Mouse (Mus musculus): ENCODE results near the gene Prkcb.
A peak's percentile ranks its signal among the peaks of the same experiment; 100 is the strongest.

Prkcb gene

DNA sequence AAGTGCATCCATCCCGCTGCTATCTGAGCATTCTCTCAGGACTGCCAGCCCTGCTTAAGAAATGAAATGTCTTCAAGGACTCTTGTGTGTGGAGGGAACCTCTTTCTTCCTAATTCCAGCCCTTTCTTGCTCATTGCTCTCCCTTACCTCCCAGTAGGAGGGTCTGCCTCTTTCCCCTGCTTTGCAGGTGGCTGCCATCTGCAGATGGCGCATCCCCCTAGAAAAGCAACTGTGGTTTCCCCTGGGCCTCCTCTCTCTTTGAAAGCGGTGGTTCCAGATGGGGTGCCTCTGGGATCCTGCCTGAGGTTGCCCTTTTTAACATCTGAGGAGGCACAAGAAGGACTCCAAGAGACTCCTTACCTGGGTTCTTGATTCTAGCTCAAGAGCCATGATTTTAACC, 2.2 kb downstream of the Prkcb start:
- DNase-seq: no peak

DNA sequence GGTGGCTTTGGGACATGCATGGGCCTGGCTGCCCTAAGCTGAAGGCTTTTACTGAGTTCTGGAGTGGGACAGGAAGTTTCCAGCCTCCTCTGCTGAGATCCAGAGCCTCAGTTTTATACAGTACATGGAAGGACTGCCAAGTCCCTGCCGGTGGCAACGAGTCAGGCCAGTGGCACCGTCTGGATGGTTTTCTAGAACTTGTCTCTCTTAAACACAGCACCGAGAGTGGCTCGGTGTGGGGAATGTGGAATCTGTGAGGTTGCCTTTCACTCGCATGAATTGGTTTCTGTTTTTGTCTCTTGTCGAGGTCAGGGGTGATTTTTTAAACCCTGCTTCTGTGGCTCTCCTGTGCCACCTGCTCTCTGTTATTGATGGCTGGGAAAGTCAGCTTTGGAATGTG, 3.6 kb downstream of the Prkcb start:
- no peak for DNase-seq

DNA sequence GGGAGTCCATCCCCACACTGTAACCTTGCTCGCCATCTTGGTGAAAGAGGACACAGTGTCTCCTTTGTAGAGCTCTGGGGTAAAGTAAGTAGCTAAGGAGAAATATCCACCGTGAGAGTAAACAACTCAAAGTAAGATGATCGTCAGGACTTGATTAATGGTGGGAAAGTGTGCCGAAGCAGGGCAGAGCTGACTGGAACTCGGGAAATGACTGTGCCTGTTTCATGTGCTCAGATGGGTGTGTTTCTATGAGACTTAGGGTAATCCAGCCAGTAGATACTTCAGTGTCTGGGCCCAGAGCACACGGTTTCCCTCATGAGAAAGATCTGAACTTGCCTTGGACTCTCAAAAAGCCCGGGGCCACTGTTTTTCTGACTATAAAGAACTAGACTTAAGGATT, 5.6 kb downstream of the Prkcb start:
- no peak for DNase-seq

DNA sequence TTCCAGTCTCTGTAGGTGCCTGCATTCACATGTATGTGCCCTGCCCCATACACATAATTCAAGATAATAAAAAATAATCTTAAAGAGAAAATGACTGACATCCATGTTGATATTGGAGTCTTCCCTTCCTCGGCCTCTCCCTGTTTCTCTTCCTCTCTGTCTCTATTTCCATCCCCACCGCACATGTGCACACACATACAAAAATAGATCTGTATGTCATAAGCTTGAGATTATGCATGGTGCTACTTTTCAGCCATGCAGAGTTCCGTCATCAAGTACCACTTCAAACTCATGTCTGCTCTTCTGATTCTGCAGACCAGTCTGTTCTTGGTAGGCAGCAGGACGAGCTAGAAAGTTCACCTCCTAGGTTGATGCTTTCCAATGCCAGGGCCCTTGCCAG, 6.8 kb downstream of the Prkcb start:
- DNase-seq: no peak

DNA sequence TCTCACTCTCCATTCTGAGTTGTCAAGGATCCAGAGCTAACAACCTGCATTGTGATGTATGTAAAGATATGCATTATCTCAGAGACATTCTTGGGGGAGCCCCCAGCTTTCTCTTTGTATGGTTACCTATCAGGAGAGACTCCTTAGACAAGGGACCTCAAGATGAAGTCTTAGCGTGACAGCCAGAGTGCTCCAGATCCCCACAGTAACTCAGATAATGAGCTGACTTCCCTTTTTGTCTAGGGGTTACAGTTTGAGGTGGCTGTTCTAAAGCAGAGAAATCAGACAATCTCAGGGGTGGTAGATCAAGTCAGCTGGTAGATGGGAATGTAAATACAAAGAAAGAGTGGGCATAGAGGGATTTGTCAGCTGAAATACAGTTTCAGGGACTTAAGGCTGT, 7.8 kb downstream of the Prkcb start:
- DNase-seq: no peak

DNA sequence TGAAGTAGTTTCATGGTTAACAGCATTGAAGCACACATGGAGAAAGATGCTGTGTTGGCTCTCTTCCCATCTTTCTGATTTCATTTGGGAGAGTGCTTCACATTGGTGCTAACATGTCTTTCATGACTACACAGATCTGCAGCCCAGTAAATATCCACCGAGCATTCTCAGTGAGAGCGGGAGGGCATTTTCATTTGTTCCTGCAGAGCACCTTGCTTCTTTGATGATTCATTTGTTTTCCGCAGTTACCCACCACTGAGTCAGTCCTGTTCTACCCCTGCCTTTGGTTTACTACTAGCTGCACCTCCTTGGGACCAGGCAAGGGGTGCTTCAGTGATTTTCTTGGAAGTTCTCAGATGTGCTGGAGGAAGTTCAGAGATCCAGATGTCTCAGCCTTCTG, 8.3 kb downstream of the Prkcb start:
- DNase-seq: no peak

DNA sequence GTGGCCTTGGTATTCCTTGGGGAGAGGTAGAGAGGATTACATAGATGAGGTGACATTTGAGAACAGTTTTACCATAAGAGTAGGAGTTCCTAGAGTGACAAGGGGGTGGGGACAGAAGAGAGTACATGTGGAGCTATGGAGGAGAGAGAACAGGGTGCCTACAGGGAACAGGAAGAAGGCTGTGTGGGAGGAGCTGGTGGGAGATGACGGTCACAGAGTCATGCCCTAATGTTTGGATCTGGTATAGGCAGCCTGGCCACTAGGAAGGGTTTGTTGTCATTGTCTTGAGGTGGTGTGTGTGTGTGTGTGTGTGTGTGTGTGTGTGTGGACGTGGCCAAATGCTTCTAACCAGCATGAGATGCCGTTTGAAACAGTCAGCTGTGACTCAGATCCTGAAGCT, 9.1 kb downstream of the Prkcb start:
- no peak for DNase-seq

DNA sequence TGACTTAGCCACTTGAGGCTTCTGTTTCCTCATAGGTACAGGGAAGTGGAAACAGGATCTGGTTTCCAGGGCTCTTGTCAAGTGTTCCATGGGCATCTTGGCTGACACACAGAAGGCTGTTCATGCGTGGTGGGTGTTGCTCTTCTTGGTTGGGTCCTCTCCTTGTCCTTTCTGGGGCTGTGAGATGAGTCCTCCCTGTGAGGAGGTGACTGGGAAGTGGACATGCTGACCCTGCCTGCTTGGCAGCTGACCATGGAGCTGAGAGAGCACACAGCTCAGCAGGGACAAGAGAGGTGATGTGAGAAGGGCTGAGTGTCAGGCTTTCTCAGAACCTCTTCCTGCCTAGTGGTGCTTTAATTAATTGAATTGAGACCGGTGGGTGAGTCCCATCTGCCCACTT, 10.2 kb downstream of the Prkcb start:
- DNase-seq: no peak

DNA sequence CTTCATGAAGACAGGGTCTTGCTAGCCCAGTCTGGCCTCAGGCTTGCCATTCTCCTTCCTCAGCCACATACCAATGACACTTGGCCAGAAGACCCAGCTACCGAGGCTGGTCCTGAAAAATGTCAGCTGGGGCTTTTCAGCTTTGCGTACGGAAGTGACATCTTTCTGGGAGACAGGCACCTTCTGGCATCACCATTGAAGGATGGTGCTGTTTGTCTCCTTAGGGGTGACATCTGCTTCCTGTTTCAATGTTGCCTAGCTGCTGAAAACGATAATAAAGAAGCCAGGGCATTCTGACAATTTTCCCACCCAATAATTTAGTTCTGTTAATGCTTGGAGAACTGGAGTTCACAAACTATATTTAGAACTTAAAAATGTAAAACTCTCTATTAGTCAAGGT, 12.0 kb downstream of the Prkcb start:
- no peak for DNase-seq

DNA sequence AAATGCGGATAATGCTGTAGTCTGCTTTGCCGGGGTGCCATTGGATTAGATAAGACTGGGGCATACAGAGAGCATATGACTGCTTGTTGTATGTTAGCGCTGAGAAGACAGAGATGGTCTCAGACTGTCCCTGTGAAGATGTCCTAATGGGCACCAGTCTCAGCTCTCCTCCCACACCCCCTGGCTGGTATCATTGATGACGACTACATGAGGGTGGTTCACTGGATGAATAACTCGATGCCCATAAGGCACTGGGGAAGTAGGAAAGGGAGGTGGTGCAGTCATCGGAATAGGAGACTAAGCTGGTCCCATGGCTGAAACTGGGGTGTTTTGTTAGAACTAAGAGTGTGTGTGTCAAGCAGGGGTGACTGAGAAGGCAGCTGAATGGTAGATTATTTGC, 14.0 kb downstream of the Prkcb start:
- DNase-seq: no peak

DNA sequence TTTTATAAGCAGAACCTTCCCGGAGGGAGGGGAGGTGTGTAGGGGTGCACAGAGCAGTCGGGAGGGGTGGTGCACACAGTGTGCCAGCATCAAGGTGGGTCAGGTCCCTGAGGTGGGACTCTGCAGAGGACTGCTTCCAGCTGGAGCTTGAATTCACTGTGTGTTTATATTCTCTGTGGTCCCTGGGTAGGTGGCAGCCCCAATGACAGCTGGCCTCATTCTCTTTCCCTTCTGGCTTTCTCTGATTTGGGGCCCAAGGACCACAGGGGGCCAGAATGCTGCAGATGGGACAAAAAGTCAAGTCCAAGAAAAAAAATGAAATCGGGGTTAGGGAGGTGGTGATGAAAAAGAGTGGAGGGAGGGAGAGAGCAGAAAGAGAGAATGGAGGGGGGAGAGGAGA, 15.4 kb downstream of the Prkcb start:
- DNase-seq: no peak

DNA sequence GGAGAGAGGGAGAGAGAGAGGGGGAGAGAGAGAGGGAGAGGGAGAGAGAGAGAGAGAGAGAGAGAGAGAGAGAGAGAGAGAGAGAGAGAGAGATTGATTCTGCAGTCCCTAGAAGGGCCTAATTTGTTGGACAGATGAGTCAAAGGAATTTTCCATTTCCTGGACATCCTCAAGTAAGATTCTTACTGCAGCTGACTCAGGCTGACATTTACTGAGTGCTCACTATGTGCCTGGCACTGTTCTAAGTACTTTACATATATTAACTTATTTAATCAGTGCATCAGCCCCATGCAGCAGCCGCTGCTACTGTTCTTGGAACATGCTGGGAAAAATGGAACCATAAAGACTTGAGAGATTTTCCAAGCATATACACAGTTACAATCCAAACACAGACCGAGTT, 16.0 kb downstream of the Prkcb start:
- DNase-seq: no peak

DNA sequence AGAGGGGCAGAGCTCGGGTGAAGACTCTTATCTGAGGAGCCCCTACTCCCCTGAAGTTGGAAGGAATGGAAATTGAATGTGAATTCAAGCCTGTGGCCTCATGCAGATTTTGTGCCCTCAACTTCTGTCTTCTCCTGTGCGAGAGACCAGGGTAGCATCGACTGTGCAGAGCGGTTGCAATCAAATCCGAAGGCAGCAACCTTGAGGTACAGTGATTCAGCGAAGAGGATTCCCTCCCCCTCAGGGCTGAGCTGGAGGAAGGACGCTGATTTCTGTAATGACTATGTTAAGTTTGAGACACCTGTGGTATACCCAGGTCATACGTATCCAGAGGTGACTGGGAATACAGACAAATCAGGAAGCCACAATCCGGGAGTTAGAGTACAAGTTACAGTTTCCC, 18.7 kb downstream of the Prkcb start:
- DNase-seq: no peak

DNA sequence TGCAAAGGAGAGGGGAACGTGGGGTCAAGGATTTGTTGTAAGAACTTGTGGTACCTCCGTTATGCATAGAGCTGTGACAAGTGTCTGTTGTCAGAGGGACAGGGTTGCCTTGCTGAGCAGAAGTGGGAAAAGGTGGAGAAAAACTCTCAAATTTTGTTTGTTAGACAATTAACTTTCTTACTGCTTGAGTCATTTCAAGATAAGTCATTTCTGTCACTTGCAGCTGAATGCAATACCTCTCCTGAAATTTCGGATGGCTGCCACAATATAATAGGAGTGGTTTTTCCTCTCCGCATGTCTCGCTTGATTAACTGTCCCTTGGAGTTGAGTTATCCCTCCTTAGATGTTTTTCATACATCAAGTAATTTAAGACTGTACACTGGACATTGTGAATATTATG, 20.1 kb downstream of the Prkcb start:
- no peak for DNase-seq

DNA sequence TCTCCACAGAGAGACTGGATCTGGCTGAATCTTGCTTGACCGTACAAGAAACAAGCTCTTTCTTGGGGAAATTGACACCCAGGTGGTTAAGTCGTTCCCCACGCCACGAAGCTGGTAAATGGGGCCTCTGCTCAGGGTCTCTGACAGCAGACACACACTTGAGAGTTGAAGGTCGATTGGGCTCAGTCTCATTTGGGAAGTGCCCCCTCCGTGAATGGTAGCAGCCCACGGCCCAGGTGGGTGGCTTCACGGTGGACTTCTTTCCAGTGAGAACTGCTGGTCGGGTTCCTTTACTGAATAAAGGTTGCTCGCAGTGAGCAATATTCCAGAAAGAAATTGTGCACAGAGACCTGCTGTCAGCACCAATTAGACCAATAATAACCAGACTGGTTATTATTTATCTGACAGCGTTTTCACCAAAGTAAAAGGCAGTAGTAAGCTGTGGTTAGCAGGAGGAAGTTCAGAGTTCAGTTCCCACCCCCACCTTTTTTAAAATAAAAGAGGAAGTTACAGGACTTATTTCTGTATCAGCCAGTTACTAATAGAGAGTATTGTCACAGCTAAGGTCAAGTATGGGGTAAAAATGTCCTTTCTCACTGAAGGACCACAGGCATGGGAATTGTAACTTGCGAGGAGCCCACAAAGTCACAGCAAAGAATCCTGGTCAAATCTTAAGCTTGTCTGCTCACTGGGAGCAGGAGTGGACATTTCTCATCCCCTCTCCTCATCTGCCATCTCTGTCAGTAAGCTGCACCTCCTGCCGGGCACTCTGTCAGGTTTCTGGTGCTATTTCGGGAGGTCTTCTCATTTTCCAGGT, 21.6 kb downstream of the Prkcb start:
- peak; percentile 28 to 49 for DNase-seq

DNA sequence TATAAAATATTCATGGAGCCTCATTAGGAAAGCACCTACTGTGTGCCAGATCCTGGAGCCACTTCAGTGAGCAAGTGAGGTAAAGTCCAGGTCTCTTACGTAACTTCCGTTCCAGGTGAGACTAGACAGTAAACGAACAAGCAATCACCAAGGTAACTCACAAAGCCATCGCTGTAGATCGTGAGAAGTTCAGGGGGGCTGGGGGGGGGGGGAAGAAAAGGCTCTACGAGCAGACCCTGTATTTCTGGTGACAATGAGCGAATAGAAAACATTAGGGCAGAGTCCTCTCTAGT, 22.1 kb downstream of the Prkcb start:
- no peak for DNase-seq

DNA sequence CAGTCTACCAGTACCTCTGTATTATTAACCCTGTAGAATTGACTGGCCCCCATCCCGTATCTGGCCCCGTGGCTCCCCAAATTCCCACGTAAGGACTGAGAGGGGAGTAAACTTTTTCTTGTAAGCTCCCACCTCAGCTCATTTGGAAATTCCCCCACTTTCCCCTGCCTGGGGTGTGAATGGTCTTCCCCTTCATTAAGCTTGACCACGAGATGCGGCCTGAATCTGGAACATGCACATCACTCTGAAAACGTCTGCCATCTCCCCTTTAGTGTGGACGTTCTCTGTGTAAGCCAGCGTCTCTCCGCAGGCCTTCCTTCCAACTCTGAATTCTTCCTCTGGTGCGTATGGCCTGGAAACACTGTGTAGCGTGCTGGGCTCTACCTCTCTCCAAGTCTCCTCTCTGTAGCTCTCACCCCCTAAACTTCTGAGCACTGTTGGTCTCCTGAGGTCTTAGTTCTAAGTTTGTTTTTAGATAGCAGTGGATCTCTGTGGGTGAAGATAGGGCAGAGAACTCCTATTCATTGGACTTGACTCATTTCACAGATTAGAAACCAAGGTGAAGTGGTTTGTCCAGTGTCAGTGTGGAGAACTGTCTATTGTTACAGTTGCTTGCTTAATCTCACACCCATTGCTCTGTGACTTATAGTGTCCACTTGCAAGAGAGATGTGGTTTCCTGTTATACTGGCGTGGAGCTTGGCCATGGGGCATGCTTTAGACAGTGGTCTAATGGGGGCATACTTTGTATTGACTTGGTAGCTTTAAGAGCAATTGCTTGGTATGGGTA, 25.3 kb downstream of the Prkcb start:
- DNase-seq: no peak

DNA sequence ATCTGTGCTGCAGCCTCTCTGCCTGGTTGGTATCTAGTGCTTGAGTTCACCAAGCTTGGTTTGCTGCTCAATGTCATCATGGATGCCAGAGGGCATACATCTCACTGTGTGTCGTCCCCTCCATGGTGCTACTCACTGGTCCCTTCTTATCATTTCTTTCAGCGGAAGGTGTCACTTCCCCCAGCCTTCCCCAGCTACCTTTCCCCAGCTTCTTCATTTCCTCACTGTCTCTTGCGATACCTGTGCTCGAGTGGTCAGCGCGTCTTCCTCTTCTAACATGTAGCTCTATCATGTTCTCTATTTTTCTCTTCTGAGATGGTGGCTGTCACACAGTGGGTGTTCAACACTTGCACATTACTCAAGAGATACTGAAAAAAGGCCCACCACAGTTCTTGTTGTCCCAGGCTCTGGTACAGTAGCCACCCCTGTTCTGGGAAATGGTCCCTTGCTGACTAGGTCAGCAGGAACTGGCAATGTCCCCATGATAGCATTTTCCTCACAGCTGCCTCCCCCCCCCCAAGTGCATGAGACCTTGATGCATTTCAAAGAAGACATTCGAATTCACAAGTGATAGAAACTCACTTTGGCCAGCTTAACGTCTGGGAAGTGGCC, 27.3 kb downstream of the Prkcb start:
- DNase-seq: peak; percentile 43 to 46

DNA sequence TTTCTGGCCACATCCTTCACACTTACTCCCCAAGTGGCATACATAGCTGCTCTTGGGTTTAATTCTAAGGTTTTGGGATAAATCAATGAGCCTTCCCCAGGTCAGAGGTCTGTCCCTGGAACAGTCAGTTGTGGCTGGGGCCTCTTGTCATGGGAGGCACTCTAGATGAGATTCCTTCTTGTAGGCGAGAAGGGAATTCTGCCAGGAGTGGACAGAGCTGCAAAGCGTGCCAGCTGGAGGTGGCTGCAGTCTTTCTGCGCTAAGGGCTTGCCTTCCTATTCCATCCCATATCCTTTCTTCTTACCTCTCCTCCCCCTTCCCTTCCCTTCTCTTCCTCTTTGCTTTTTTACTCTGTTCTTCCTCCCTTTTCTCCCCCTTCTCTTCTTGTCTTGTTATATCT, 28.1 kb downstream of the Prkcb start:
- no peak for DNase-seq

DNA sequence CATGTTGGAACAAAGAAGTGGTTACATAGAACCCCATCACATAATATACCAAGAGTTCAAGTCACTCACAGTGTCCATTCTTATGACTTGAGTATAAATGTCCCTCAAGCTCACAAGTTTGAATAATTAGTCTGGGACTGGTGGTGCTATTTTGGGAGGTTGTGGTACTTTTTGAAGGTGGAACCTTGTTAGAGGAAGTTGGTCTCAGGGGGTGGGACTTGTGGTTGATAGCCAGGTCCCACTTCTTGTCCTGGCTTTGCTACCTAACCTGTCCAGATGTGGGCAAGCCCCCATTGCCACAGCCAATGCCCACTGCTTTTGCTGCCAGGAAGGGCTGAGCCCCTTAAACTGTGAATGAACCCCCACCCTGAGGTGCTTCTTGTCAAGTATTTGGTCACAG, 28.9 kb downstream of the Prkcb start:
- peak; percentile 38 to 54 for DNase-seq

DNA sequence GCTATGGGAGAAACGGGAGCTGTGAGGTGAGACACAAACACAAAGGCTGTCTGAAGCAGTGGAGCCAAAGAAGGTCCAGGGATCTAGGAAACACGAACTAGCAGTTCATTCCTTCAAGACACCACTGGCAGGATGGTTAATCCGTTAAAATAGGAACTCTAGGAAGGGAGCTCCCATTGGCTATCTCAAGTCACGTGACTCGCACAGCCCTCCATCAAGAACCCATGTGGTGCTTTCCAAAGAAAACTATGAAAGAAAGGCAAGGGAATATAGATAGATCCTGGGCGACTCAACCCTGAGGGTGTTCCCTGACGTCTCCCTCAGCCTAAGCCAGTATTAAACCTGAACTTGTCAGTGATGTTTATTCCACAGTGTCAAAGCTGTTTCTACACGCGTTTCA, 31.0 kb downstream of the Prkcb start:
- no peak for DNase-seq

DNA sequence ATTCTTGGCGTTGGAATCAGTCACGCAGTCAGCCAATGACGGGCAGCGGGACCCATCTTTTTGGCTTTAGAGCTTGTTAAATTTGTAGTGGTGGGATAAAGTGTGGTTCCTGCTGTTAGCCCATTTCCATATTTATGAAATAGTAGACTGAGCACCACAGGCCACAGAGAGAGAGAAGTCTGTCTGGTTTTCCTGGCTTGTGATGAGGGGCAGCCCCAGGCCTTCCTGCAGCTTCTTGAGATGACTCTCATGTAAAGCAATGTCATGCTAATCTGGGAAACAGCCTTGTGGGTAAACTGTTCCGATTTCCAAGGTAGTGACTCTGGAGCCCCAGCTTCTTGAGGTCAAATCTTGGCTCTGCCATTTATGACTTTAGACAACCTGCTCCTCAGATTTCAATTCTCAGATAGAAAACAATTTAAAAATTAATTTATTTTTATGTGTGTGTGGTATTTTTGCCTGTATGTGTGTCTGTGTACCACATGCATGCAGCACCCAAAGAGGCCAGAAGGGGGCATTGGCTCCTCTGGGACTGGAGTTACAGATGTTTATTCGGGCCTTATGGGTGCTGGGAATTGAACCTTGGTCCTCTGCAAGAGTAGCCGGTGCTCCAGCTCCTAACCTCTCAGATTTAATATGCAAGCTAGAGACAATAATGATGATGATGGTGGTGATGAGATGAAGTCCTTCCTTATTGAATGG, 32.4 kb downstream of the Prkcb start:
- no peak for DNase-seq

DNA sequence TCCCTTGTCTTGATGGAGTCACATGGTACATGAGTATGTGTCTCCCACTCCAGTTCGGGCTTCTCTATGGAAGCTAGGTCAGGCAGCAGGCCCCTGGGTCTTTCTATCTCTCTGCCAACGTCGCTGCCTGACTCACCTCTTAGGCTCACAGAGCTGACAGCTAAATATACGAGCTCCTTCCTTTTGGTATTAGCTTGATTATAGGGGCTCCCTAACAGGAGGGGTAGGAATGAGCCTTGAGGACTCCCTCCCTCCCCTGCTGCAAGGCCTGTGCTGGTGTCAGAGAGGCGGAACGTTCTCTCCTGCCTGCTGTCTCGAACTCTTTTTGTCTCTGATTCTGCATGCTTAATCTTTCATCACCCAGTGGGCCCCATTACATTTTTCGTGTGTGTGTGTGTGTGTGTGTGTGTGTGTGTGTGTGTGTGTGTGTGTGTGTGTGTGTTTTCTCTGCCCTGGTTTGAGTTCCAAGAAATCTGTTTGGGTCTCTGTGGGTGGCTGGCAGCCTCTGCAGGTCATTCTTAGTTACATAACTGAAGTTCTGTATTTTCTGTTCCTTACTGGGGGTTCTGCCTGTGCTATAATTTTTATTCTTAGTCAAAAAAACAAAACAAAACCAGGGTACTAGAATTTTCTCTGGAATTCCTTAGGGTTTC, 33.6 kb downstream of the Prkcb start:
- no peak for DNase-seq
